In genomic region chr17:10389740-10390139, GRCm38 (mm10) we compare ENCODE assay signal across 10 mouse cellular contexts.
DNase-seq lines count a peak whose midpoint lies in the region; ATAC-seq lines count a peak whose summit lies in the region.
"Had no signal": no experiment of that assay in that cellular context is flagged by ENCODE, and none has a peak within 500 bp of the region (broad histone marks: within the 10 kb centered on the region; RNA-seq: fewer than 3 reads in every experiment).

No protein-coding gene starts in this region.

- H3K4me3 ChIP-seq in kidney, embryonic 15.5 days (replicated peaks): no peak overlapping the region
- peak overlapping the region; percentile 22; the same call in 1 of the 2 replicates for H3K4me3 ChIP-seq in heart, embryonic 10.5 days
- no peak overlapping the region for H3K4me3 ChIP-seq in limb, embryonic 11.5 days (ENCODE audit: low read depth, low read length)

- no peak for DNase-seq in kidney, postnatal 10 days
- peak; percentile 79 for DNase-seq in R1 (ENCODE audit: low read depth, low spot score)
- no peak for DNase-seq in heart, embryonic 10.5 days (ENCODE audit: low spot score)
- no peak for DNase-seq in limb, embryonic 11.5 days (ENCODE audit: low spot score)
- no peak for DNase-seq in yolk sac, embryonic 10.5 days (ENCODE audit: low spot score)
- DNase-seq in thymus, postnatal 14 days: no peak

- ATAC-seq in kidney, embryonic 15.5 days (replicated peaks; ENCODE audit: low FRiP score): no peak
- no peak for ATAC-seq in limb, embryonic 11.5 days (ENCODE audit: insufficient number of reproducible peaks, low FRiP score, low TSS enrichment, low read depth)
- ATAC-seq in activated CD4-positive, CD25-positive, alpha-beta regulatory T cell, adult 4 months: no peak

- WGBS in kidney, embryonic 15.5 days: 77% methylated on average over 9 of the region's 9 CpGs
- WGBS in heart, embryonic 10.5 days: 57% methylated on average over 9 of the region's 9 CpGs
- WGBS in limb, embryonic 11.5 days: 83% methylated on average over 9 of the region's 9 CpGs

- no peak overlapping the region for H3K9ac ChIP-seq in kidney, embryonic 15.5 days
- no peak overlapping the region for H3K9ac ChIP-seq in limb, embryonic 11.5 days (ENCODE audit: low read length)
- H3K9ac ChIP-seq: liver, embryonic 14.5 days had no signal

- H3K4me1 ChIP-seq in kidney, embryonic 15.5 days: peaks cover 16% of the 10 kb centered on the region
- H3K4me1 ChIP-seq in heart, embryonic 10.5 days: peaks cover 62% of the 10 kb centered on the region
- H3K4me1 ChIP-seq in limb, embryonic 11.5 days (ENCODE audit: control insufficient read depth, insufficient read depth, low read length): peaks cover 3% of the 10 kb centered on the region; the same call in 1 of the 2 replicates

- no peak overlapping the region for H3K4me2 ChIP-seq in kidney, embryonic 15.5 days
- H3K4me2 ChIP-seq in limb, embryonic 11.5 days (ENCODE audit: low read depth, severe bottlenecking): no peak overlapping the region; the same call in 1 of the 2 replicates

- H3K9me3 ChIP-seq in kidney, embryonic 15.5 days (replicated peaks): no peaks in the 10 kb centered on the region
- H3K9me3 ChIP-seq in heart, embryonic 10.5 days: no peaks in the 10 kb centered on the region
- no peaks in the 10 kb centered on the region for H3K9me3 ChIP-seq in limb, embryonic 11.5 days (ENCODE audit: control insufficient read depth, low read length)

- H3K36me3 ChIP-seq in kidney, embryonic 15.5 days: no peaks in the 10 kb centered on the region
- H3K36me3 ChIP-seq in heart, embryonic 10.5 days: no peaks in the 10 kb centered on the region
- no peaks in the 10 kb centered on the region for H3K36me3 ChIP-seq in limb, embryonic 11.5 days (ENCODE audit: control insufficient read depth, insufficient read depth, low read length)

- H3K27ac ChIP-seq in kidney, embryonic 15.5 days: peak overlapping the region; percentile 92
- H3K27ac ChIP-seq in heart, embryonic 10.5 days: peak overlapping the region; percentile 94
- H3K27ac ChIP-seq in limb, embryonic 11.5 days (replicated peaks; ENCODE audit: low read depth, low read length): peak overlapping the region; percentile 75
- H3K27ac ChIP-seq: liver, embryonic 14.5 days had no signal

- no peaks in the 10 kb centered on the region for H3K27me3 ChIP-seq in kidney, embryonic 15.5 days
- H3K27me3 ChIP-seq in heart, embryonic 10.5 days (ENCODE audit: insufficient read depth, poor library complexity, severe bottlenecking): no peaks in the 10 kb centered on the region
- H3K27me3 ChIP-seq in limb, embryonic 11.5 days (ENCODE audit: control insufficient read depth, insufficient read depth, low read length): no peaks in the 10 kb centered on the region
- H3K27me3 ChIP-seq: CH12.LX had no signal
